Mouse (Mus musculus) olfactory bulb, adult 2 months (tissue): Measurements from ENCODE around the gene Micu2.

Source experiments
- CTCF ChIP-seq: fragments of 200-500 bp; IDR thresholded peaks from 2 replicates; pipeline ENCODE4 v1.5.1; 2012; ENCODE audit warnings: low read depth, mild to moderate bottlenecking, low read length, moderate library complexity; ENCODE audit not compliant: insufficient read depth
- POLR2A ChIP-seq: fragments of 200-500 bp; IDR thresholded peaks from 2 replicates; pipeline ENCODE4 v1.6.1; 2012; ENCODE audit warnings: mild to moderate bottlenecking, low read depth, low read length, moderate library complexity; ENCODE audit not compliant: insufficient read depth

DNA sequence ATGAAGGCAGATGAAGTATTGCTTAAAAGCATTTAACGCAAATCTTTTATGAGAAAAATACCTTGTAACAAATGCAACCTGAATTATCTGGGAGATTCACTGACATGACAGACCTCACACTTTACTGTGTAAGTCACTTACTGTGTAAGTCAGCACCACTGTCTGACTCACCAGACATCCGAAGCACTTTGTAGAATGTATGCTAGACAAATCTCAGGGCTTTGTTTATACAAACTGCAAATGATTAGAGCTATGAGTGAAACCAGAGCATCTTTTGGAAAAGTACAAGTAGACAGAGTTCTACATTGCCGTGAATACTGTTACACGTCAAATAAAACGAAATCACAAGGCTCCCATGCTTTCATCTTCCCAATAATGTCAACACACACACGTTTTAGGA lies 23.4 kb downstream of the Micu2 start:
- TF ChIP-seq POLR2A (no peak), CTCF (no peak)
